Mouse (Mus musculus) cerebellum, adult 2 months (tissue): ENCODE measurements at regions not wholly inside any gene's neighbourhood (a gene's known extent, or its start where the extent isn't known, plus 50 kb on each side); places are given as distances from the start of the nearest gene placed in this dataset.
A peak's percentile ranks its signal among the peaks of the same experiment; 100 is the strongest.
"Not testable (repeated sequence)": the region's sequence is repeated elsewhere in the genome, so short reads cannot be mapped to it uniquely, and the experiment has no call there.

Experiments used
- DNase-seq, 2 experiments: peaks; one replicate each; pipeline ENCODE4 v3.0.0; 2021
- H3K27ac ChIP-seq: fragments of 200-500 bp; 2 replicates; pipeline ENCODE4 v1.5.1; 2012; ENCODE audit warnings: low read length, control low read depth, inconsistent platforms; ENCODE audit not compliant: insufficient read depth
- H3K27me3 ChIP-seq: fragments of 200-500 bp; 2 replicates; pipeline ENCODE4 v1.6.1; 2012; ENCODE audit warnings: inconsistent platforms, mild to moderate bottlenecking, low read length, moderate library complexity; ENCODE audit not compliant: control insufficient read depth, insufficient read depth
- H3K4me1 ChIP-seq: fragments of 200-500 bp; 2 replicates; pipeline ENCODE4 v1.6.1; 2011; ENCODE audit warnings: low read length; ENCODE audit not compliant: control insufficient read depth, insufficient read depth
- H3K4me3 ChIP-seq: fragments of 200-500 bp; replicated peaks from 2 replicates; pipeline ENCODE3; 2011; ENCODE audit warnings: mild to moderate bottlenecking, low read depth, low read length, control low read depth; ENCODE audit not compliant: insufficient read depth
- CTCF ChIP-seq: fragments of 200-500 bp; IDR thresholded peaks from 2 replicates; pipeline ENCODE4 v1.5.1; 2011; ENCODE audit warnings: low read depth, mild to moderate bottlenecking, control low read depth, low read length, moderate library complexity, borderline replicate concordance; ENCODE audit not compliant: insufficient read depth
- POLR2A ChIP-seq: fragments of 200-500 bp; IDR thresholded peaks from 2 replicates; pipeline ENCODE4 v1.6.1; 2011; ENCODE audit warnings: low read length, control low read depth, borderline replicate concordance; ENCODE audit not compliant: insufficient read depth
- WGBS: fragments of 180-500 bp; shearing (Covaris S2); methylation state at CpG from one replicate; pipeline ENCODE4 v1.1.7; 2018; 5-methylcytosine and 5-hydroxymethylcytosine counted together

- not testable (repeated sequence) for H3K27ac ChIP-seq, H3K4me3 ChIP-seq, H3K27me3 ChIP-seq, H3K4me1 ChIP-seq, DNase-seq
- 80% methylated on average over 2 of the region's 2 CpGs for WGBS
These were observed 64.1 kb upstream of the Ces1h start for GRCm38 (mm10) chr8:93443631-93444030.

DNA sequence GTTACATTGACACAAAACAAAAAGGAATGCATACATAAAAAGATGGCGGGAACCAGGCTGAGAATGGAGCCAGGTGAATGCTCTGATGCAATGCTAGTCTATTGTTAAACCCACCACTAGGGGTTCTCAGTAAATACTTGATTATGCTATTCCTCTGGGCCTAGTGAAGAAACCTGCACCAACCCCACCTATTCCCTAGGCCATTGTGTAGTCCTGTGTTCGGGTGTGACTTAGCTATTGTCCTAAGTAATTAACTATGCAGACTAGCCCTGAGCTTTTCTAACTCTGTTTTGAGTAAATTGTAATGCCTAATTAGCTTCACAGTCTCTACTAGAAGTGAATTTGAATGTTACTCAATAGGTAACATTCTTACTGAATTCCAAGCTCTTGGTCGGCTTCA is 62.4 kb upstream of the Ces1h start:
- no peaks in the 10 kb centered on the region for H3K4me1 ChIP-seq
- H3K27me3 ChIP-seq: no peaks in the 10 kb centered on the region
- H3K27ac ChIP-seq: no peak overlapping the region
- 87% methylated on average over 3 of the region's 3 CpGs for WGBS
- H3K4me3 ChIP-seq: no peak overlapping the region
- TF ChIP-seq POLR2A: no peak
- TF ChIP-seq CTCF: no peak
- no peak for DNase-seq

- not testable (repeated sequence) for H3K27ac ChIP-seq, H3K4me1 ChIP-seq, H3K4me3 ChIP-seq, DNase-seq, H3K27me3 ChIP-seq
- 68% methylated on average over 12 of the region's 12 CpGs for WGBS
These were observed 57.1 kb upstream of the Ces1h start for GRCm38 (mm10) chr8:93436586-93436985.

DNA sequence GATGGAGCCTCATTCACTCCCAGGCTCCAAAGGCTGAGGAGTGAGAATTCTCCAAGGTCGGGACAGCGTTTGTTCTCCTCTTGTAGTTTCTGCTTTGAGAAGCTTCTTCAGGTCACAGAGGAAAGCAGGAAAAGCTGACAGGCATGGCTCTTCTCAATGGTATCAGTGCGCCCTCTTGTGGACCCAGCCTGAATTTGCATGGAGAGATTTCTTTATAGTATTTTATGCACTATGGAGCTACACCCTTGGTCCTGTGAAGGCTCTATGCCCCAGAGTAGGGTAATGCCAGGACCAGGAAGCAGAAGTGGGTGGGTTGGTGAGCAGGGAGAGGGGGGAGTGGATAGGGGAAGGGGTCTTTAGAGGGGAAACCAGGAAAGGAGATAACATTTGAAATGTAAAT is 51.1 kb upstream of the Ces1h start:
- Histone ChIP-seq H3K27me3 (no peaks in the 10 kb centered on the region), H3K4me1 (no peaks in the 10 kb centered on the region), H3K27ac (no peak overlapping the region), H3K4me3 (no peak overlapping the region)
- 2% methylated on average over 3 of the region's 3 CpGs for WGBS
- peak; percentile 57 to 69 for DNase-seq
- TF ChIP-seq POLR2A (no peak), CTCF (peak; percentile 70)
